Mouse (Mus musculus) liver, embryonic 16.5 days (tissue): ENCODE results near the gene Grhl3. TPM values are rescaled to one million over a fixed set of nuclear protein-coding genes. Genes with fewer than 3 reads are reported as not detected.

Source experiments
- ATAC-seq: fragments of 200-750 bp; cut with Nextera tagmentation; 2 replicates; pipeline ENCODE4 v1.8.0; 2017; ENCODE audit warnings: low read depth, mild to moderate bottlenecking, moderate number of reproducible peaks, moderate library complexity
- H3K27ac ChIP-seq: fragments of 300-500 bp; sonication (generic); 2 replicates; pipeline ENCODE4 v1.5.1; 2014; ENCODE audit warnings: mild to moderate bottlenecking, low read length
- H3K27me3 ChIP-seq: fragments of 300-500 bp; sonication (generic); 2 replicates; pipeline ENCODE4 v1.6.1; 2014; ENCODE audit warnings: low read depth, low read length, mixed read lengths; ENCODE audit not compliant: control insufficient read depth, insufficient read depth
- H3K36me3 ChIP-seq: fragments of 300-500 bp; sonication (generic); 2 replicates; pipeline ENCODE4 v1.6.1; 2014; ENCODE audit warnings: mild to moderate bottlenecking; ENCODE audit not compliant: control insufficient read depth, insufficient read depth
- H3K4me1 ChIP-seq: fragments of 300-500 bp; sonication (generic); 2 replicates; pipeline ENCODE4 v1.6.1; 2014; ENCODE audit warnings: low read depth, low read length, mixed read lengths; ENCODE audit not compliant: control insufficient read depth
- H3K4me2 ChIP-seq: fragments of 300-500 bp; sonication (generic); 2 replicates; pipeline ENCODE4 v1.6.1; 2014; ENCODE audit warnings: low read depth, low read length, mixed read lengths
- H3K4me3 ChIP-seq: fragments of 300-500 bp; sonication (generic); 2 replicates; pipeline ENCODE4 v1.5.1; 2014; ENCODE audit warnings: low read depth, mild to moderate bottlenecking, low read length
- H3K9ac ChIP-seq: fragments of 300-500 bp; sonication (generic); 2 replicates; pipeline ENCODE4 v1.6.1; 2014; ENCODE audit warnings: low read depth, low read length
- H3K9me3 ChIP-seq: fragments of 300-500 bp; sonication (generic); replicated peaks from 2 replicates; pipeline ENCODE4 v1.6.1; 2016; ENCODE audit warnings: low read length; ENCODE audit not compliant: control insufficient read depth
- whole genome bisulfite sequencing: fragments of 180-500 bp; shearing (Covaris S2); extraction: QIAGEN DNeasy Blood & Tissue Kit; methylation state at CpG from one replicate; pipeline ENCODE4 v1.1.7; 2014; ENCODE audit not compliant: insufficient replicate concordance; 5-methylcytosine and 5-hydroxymethylcytosine counted together
- polyA plus RNA-seq: library from polyadenylated mRNA; unstranded; fragments of >200 nt; fragmentation: Nextera tagmentation; extraction: Ambion mirVana; gene quantifications from 2 replicates; pipeline ENCODE4 v1.2.1, GENCODE M21; 2015

Grhl3 gene
- polyA plus RNA-seq, 1 experiment from 2014 or later: 0.61 TPM

DNA sequence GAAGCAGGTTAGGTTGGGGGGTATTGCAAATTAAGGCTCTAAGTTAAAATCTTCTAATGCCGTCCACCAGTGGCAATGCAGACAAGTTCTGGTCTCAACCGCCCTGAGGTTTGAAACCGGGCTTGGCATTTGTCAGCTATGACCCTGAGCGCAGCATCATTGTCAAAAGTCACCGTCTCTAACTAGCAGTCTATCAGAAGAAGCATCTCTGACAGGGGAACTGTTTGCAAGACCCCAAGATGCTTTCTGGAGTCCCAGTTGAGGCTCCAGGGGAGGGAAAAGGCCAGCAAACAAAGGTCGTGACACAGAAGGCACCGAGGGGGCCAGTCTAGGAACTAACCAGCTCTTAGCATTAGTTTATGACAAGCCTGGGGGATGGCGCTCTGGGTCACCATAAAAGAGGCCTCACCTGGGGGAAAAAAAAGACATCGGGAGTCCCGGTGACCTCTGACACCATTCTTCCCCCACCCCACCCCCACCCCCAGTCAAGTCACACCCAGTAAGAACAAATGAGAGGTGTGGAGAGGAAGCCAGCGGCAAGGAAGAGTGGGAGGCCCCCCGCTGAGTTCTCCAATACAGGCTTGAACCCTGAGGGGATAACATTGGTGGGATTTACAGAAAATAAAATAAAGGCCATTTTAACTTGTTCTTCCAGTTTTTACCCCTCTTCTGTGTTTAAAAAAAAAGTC, 7.9 kb upstream of the Grhl3 start:
- Histone ChIP-seq H3K4me3 (no peak overlapping the region), H3K9ac (no peak overlapping the region), H3K4me1 (no peaks in the 10 kb centered on the region), H3K27me3 (no peaks in the 10 kb centered on the region), H3K36me3 (no peaks in the 10 kb centered on the region), H3K27ac (no peak overlapping the region), H3K9me3 (no peaks in the 10 kb centered on the region), H3K4me2 (no peak overlapping the region)
- 38% methylated on average over 12 of the region's 12 CpGs for WGBS
- ATAC-seq: no peak

DNA sequence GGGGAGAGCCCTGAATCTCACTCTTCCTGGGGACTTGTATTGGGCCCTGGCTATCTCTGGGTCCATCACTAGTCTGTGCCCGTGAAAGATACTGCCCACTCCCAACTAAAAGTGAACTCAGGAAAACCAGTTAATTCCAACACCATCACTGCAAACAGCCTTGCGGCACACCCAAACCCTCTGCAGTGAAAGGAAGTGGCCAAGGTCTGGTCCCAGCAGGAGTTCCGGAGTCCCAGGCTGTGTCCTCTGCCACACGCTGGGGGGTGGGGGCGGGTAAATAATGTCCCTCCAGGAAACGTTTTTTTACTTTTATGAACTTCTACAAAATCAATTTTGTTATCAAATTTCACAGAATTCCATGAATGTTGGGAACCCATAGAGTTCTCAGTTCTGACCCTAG, 6.3 kb upstream of the Grhl3 start:
- H3K27ac ChIP-seq: no peak overlapping the region

DNA sequence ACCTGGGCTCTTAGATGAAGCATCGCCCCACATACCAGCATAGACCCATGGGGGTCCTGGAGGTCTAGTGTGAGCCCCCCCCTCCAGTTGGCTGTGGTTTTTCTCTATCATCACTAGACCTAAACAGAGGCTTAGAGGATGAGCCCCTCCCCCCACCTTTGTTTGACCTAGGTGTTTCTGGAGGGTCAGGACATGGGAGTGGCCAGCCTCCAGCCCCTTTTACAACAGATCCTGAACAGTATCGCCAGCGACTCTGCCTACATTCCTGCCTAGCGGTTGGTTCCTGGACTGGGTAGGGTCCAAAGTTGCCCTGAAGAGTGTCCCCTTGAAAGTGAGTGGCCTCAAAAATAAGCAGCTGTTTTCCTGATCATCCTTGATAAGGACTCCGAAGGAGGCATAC, 5.1 kb upstream of the Grhl3 start:
- no peak for ATAC-seq

More for the DNA sequence above, 6.3 kb upstream of the Grhl3 start:
- H3K4me1 ChIP-seq: no peaks in the 10 kb centered on the region
- no peak overlapping the region for H3K4me2 ChIP-seq
- no peaks in the 10 kb centered on the region for H3K36me3 ChIP-seq
- no peak for ATAC-seq
- H3K27me3 ChIP-seq: peaks cover 4% of the 10 kb centered on the region; the same call in 1 of the 2 replicates
- no peak overlapping the region for H3K9ac ChIP-seq
- WGBS: 25% methylated on average over 6 of the region's 6 CpGs
- no peaks in the 10 kb centered on the region for H3K9me3 ChIP-seq
- H3K4me3 ChIP-seq: no peak overlapping the region

DNA sequence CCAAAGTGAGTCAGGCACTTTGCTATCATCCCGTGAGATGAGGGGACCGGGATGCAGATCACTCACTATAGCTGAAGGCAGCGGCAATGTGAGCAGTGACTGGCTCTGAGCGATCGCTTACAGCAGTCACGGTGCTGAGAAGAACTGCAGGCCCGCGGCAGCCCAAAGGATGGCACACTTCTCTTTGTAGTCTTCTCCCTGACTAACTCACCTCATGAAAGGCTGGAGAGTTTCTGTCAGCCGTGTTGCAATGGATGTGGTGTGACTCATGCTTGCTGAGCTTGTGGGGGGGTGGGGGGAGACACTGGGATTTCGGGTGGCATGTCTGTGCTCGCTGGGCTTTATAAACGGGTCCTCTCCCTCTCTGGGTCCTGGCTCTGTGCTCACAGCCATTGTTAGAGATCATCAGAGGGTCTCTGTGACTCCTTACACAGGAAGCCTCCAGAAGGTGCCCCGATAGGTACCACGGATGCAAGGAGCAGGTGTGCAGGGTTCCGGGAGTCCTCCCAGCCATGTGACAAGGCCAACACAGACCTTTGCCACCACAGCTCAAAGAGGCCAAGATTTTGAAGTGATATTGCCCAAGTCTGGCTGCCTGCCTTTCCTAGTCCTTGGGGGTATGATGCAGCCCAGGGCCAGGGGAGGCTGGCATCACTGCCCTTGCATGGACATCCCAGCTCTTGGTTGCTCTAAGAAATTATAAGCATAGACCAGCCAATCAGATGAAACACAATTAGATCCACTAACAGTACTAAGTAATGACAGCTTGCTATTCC, 2.1 kb upstream of the Grhl3 start:
- Histone ChIP-seq H3K36me3 (no peaks in the 10 kb centered on the region), H3K9ac (no peak overlapping the region), H3K9me3 (no peaks in the 10 kb centered on the region), H3K4me2 (no peak overlapping the region), H3K4me3 (no peak overlapping the region), H3K4me1 (no peaks in the 10 kb centered on the region; the same call in 1 of the 2 replicates), H3K27me3 (peaks cover 46% of the 10 kb centered on the region), H3K27ac (no peak overlapping the region)
- ATAC-seq: no peak
- WGBS: 47% methylated on average over 15 of the region's 15 CpGs

More for the DNA sequence above, 5.1 kb upstream of the Grhl3 start:
- WGBS: 70% methylated on average over 5 of the region's 5 CpGs
- H3K36me3 ChIP-seq: no peaks in the 10 kb centered on the region
- H3K4me2 ChIP-seq: no peak overlapping the region
- no peak overlapping the region for H3K27ac ChIP-seq
- peaks cover 16% of the 10 kb centered on the region for H3K27me3 ChIP-seq
- H3K4me1 ChIP-seq: no peaks in the 10 kb centered on the region
- no peak overlapping the region for H3K4me3 ChIP-seq
- no peaks in the 10 kb centered on the region for H3K9me3 ChIP-seq
- H3K9ac ChIP-seq: no peak overlapping the region

DNA sequence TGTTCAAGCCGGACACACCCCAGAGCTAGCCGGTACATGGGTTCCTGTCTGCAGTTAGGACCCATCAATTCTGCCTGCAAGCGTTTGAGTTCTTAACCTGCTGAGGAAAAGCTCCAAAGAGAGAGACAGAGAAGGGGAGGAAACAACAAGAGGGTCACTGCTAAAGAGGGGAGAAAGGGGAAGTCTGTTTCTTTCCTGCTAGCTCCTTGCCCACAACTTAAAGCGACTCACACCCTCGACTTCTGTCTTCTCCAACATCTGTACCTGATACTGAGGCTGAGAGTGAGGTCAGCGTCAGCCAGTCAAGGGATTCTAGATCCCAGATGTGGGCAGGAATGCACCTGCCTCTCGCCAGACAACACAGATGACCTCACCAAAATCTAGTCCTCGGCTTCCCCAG, 1.2 kb downstream of the Grhl3 start:
- no peak overlapping the region for H3K4me3 ChIP-seq
- no peak overlapping the region for H3K9ac ChIP-seq
- no peak overlapping the region for H3K27ac ChIP-seq
- H3K27me3 ChIP-seq: peaks cover 74% of the 10 kb centered on the region
- no peaks in the 10 kb centered on the region for H3K9me3 ChIP-seq
- no peaks in the 10 kb centered on the region for H3K36me3 ChIP-seq
- no peak overlapping the region for H3K4me2 ChIP-seq
- H3K4me1 ChIP-seq: no peaks in the 10 kb centered on the region; the same call in 1 of the 2 replicates
- ATAC-seq: no peak
- WGBS: 7% methylated on average over 8 of the region's 8 CpGs

DNA sequence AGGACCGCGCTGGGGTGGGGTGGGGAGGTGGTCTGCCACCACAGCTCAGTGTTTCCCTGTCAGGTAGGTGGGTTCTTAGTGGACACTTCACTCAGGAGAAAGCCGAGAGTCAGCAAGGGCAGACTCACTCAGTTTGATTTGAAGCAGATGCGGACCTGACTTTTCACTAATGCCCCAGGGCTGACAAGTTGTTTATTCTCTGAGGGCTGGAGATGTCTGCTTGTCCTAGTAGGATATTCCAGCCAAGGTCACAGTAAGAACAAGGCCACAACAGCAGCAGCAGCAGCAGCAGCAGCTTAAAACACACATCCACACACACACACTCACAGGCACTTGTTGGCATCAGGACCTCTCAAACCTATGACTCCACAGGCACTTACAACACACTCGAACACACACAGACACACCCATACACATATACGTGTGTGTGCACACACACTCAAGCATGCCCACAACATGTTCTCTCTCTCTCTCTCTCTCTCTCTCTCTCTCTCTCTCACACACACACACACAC, 2.3 kb downstream of the Grhl3 start:
- no peak for ATAC-seq
- Histone ChIP-seq H3K36me3 (no peaks in the 10 kb centered on the region), H3K4me1 (no peaks in the 10 kb centered on the region; the same call in 1 of the 2 replicates), H3K9me3 (no peaks in the 10 kb centered on the region), H3K27me3 (peaks cover 75% of the 10 kb centered on the region), H3K4me3 (no peak overlapping the region), H3K4me2 (no peak overlapping the region), H3K9ac (no peak overlapping the region), H3K27ac (no peak overlapping the region)
- WGBS: 41% methylated on average over 6 of the region's 6 CpGs

DNA sequence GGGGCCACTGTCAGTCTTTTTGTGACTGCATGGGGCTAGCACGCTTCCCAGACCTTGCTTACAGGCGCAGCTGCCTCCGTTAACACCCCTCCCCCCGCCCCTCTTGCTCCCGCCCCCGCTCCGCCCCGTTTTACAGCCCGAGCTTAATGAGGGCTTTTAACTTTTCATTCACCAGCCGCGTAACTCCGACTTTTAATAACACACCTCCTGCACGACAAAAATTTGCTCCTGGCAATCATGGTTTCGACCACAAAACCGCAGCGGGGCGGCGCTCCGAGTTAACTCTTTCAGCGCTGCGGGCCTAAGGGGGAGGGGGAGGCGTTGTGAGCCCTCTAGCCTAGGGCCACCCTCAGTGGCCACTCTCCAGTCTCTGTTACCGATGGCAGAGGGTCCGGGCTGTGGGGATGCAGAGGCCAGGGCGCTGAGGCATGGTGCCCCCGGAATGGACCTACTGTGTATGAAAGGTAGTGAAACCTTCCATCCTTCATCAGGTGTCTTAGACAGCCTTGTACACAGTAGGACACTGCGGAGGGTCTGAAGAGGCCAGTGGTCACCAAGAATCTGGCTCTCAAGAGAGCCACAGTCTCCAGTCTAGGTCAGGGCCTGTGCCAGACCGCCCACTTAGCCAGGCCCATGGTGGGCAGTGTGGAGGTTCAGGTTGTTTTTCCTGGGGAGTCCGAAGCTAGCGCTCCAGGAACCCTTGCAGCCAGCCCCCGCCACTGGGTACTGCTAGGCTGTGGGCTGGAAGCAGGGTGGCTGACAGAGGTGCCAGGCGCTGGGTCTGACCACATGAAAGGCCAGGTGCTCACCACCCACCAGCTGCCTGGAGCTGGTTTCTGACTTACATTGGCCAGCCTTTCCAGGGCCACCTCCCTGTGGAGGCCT, 3.0 kb downstream of the Grhl3 start:
- Histone ChIP-seq H3K36me3 (no peaks in the 10 kb centered on the region), H3K27ac (no peak overlapping the region), H3K27me3 (peaks cover 75% of the 10 kb centered on the region), H3K9me3 (no peaks in the 10 kb centered on the region), H3K9ac (no peak overlapping the region), H3K4me1 (no peaks in the 10 kb centered on the region; the same call in 1 of the 2 replicates), H3K4me2 (peak overlapping the region; percentile 33), H3K4me3 (peak overlapping the region; percentile 32)
- no peak for ATAC-seq
- WGBS: 10% methylated on average over 32 of the region's 32 CpGs

DNA sequence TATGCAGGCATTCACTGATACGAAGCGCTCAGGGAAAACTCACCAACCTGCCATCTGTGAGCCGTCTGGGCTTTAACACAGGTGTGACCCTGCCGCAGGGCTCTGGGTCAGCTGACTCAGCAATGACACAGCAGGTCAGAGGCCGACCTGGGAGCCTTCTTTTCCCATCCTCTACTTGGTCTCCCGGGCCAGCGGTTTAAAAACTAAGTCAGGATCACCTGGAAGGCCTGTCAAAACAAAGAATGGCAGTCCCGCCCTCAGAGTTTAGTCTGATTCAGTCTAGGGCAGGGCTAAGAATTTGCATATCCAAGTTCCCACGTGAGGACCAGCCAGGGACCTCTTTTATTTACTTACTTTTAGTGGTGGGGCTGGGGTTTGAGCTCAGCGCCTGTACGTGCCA, 4.2 kb downstream of the Grhl3 start:
- Histone ChIP-seq H3K4me3 (no peak overlapping the region), H3K9me3 (no peaks in the 10 kb centered on the region), H3K4me2 (no peak overlapping the region), H3K9ac (no peak overlapping the region), H3K36me3 (no peaks in the 10 kb centered on the region), H3K27ac (no peak overlapping the region), H3K27me3 (peaks cover 66% of the 10 kb centered on the region), H3K4me1 (no peaks in the 10 kb centered on the region; the same call in 1 of the 2 replicates)
- WGBS: 3% methylated on average over 11 of the region's 11 CpGs
- ATAC-seq: no peak
